Mouse (Mus musculus) layer of hippocampus, postnatal 36 days (tissue): ENCODE measurements at regions not wholly inside any gene's neighbourhood (a gene's known extent, or its start where the extent isn't known, plus 50 kb on each side); places are given as distances from the start of the nearest gene placed in this dataset.

ENCODE experiments used
- DNase-seq, 2 experiments: peaks; one replicate each; pipeline ENCODE4 v3.0.0; 2022

- no peak for DNase-seq
Observed at GRCm38 (mm10) chr6:100923070-100923469, 89.6 kb downstream of the Ppp4r2 start.

GRCm38 (mm10) chr6:100923686-100924085, 90.3 kb downstream of the Ppp4r2 start:
- DNase-seq, result no peak

GRCm38 (mm10) chr6:100928791-100929758, 95.7 kb downstream of the Ppp4r2 start:
- no peak for DNase-seq

- DNase-seq, result no peak
Observed at GRCm38 (mm10) chr6:100929759-100930358, 96.4 kb downstream of the Ppp4r2 start.

GRCm38 (mm10) chr6:100930706-100931105, 97.3 kb downstream of the Ppp4r2 start:
- DNase-seq, result no peak

- DNase-seq, result no peak
Observed at GRCm38 (mm10) chr6:100934424-100934823, 101.0 kb downstream of the Ppp4r2 start.

GRCm38 (mm10) chr6:100937802-100938201, 104.4 kb downstream of the Ppp4r2 start:
- no peak for DNase-seq

GRCm38 (mm10) chr6:100938376-100938775, 105.0 kb downstream of the Ppp4r2 start:
- no peak for DNase-seq

GRCm38 (mm10) chr6:100939042-100939441, 105.6 kb downstream of the Ppp4r2 start:
- no peak for DNase-seq

GRCm38 (mm10) chr6:100939766-100940165, 106.3 kb downstream of the Ppp4r2 start:
- DNase-seq, result no peak

- no peak for DNase-seq
Observed at GRCm38 (mm10) chr6:100941686-100942085, 108.3 kb downstream of the Ppp4r2 start.

- DNase-seq, result no peak
Observed at GRCm38 (mm10) chr6:100942956-100943355, 109.5 kb downstream of the Ppp4r2 start.

- DNase-seq, result no peak
Observed at GRCm38 (mm10) chr6:100945796-100946195, 112.4 kb downstream of the Ppp4r2 start.

- DNase-seq, result no peak
Observed at GRCm38 (mm10) chr6:100948340-100948739, 114.9 kb downstream of the Ppp4r2 start.

GRCm38 (mm10) chr6:100951646-100952045, 118.2 kb downstream of the Ppp4r2 start:
- DNase-seq, result no peak

GRCm38 (mm10) chr6:100952470-100952869, 119.0 kb downstream of the Ppp4r2 start:
- DNase-seq, result no peak

- DNase-seq, result no peak
Observed at GRCm38 (mm10) chr6:100954563-100954962, 121.1 kb downstream of the Ppp4r2 start.

GRCm38 (mm10) chr6:100966481-100966880, 133.1 kb downstream of the Ppp4r2 start:
- DNase-seq, result no peak

- DNase-seq, result peak; percentile 12 to 34
Observed at GRCm38 (mm10) chr6:100968080-100968856, 134.8 kb downstream of the Ppp4r2 start.

GRCm38 (mm10) chr6:100968960-100969359, 135.5 kb downstream of the Ppp4r2 start:
- no peak for DNase-seq

- no peak for DNase-seq
Observed at GRCm38 (mm10) chr6:100970810-100971447, 137.5 kb downstream of the Ppp4r2 start.

GRCm38 (mm10) chr6:100971462-100971955, 138.1 kb downstream of the Ppp4r2 start:
- no peak for DNase-seq
